Mouse (Mus musculus): ENCODE data around the gene Cs. TPM values are rescaled to one million over a fixed set of nuclear protein-coding genes. Genes with fewer than 3 reads are reported as not detected.

Cs gene
- total and polyA plus RNA-seq, 3 experiments: 133 to 256 (median 161) TPM

DNA sequence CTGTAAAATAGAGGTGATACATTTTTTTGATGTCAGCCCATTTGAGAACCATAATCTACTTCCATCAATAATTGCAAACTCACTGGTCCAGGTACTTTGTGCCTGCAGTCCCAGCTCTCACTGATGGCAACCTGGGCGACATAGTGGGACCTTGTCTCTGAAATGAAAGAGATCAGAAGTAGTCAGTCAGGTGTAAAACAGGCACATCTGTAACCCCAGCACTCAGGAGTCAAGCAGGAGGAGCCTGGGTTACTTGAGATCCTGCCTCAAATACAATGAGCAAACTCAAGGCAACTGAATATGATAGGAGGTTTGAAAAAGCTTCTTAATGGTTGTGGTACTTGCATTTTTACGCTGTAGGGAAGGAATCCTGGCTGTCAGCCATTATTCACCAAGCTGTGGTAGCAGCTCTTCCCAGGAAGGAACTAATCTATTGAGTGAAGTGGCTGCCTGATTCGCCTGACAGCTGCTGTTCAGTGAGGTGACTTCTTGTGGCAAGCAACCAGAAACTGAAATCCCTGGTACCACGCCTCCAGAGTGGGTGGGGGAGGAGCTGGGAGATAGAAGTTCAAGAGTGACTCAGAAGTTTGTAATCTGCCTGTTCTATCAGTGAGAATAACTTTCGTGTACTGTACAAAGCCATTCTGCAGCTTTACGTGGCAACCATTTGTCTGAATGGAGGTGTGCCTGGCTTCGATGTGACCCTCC lies 7.2 kb downstream of the Cs start:
- peak; percentile 99 for DNase-seq (ENCODE audit: low read depth, low spot score)
- H3K27ac ChIP-seq (ENCODE audit: control insufficient read depth, low read depth, low read length): peak overlapping the region; percentile 84
- peaks cover 63% of the 10 kb centered on the region for H3K79me2 ChIP-seq (ENCODE audit: control insufficient read depth, insufficient read depth, low read length, poor library complexity)
- H3K4me3 ChIP-seq (ENCODE audit: control insufficient read depth in 1 of 2, insufficient read depth in 1 of 2, low read depth in 2 of 2, low read length in 2 of 2): peak overlapping the region; percentile 7 to 39; a peak in 3 of 4 replicates
- peak overlapping the region; percentile 22 for H3K9ac ChIP-seq (ENCODE audit: control insufficient read depth, low read depth, low read length, poor library complexity, severe bottlenecking)
- no peaks in the 10 kb centered on the region for H3K27me3 ChIP-seq (ENCODE audit: control insufficient read depth in 1 of 2, insufficient read depth in 2 of 2, low read length in 2 of 2)
- no peaks in the 10 kb centered on the region for H3K9me3 ChIP-seq (replicated peaks; ENCODE audit: insufficient read depth, low read length)
- peaks cover 32 to 33% of the 10 kb centered on the region in 2 experiments for H3K4me1 ChIP-seq (ENCODE audit: control insufficient read depth in 1 of 2, insufficient read depth in 2 of 2, low read length in 2 of 2)
- peaks cover 29 to 54% of the 10 kb centered on the region in 2 experiments for H3K36me3 ChIP-seq (ENCODE audit: control insufficient read depth in 1 of 2, insufficient read depth in 2 of 2, low read length in 2 of 2)
- TF ChIP-seq ZMIZ1 (IDR thresholded peaks at IDR 0.05; ENCODE audit: low read depth, low read length): no peak
- no peak for TF ChIP-seq POLR2AphosphoS2 (IDR thresholded peaks at IDR 0.05; ENCODE audit: low read length)
- 0 out of 2 replicates have a peak, but pooled peaks have one; percentile 21 for TF ChIP-seq USF1 (IDR thresholded peaks at IDR 0.05; ENCODE audit: low read depth, low read length)
- peak; percentile 11; the same call in 1 of the 2 replicates for TF ChIP-seq SMC3 (IDR thresholded peaks at IDR 0.05; ENCODE audit: low read depth, low read length)
- TF ChIP-seq KAT2A (conservative IDR thresholded peaks at IDR 0.05; ENCODE audit: low read depth, low read length): peak; percentile 28; the same call in 1 of the 2 replicates
- TF ChIP-seq MYC (IDR thresholded peaks at IDR 0.05; ENCODE audit: low read depth, low read length): peak; percentile 79
- peak; percentile 38 for TF ChIP-seq NELFE (IDR thresholded peaks at IDR 0.05; ENCODE audit: low read depth, low read length)
- peak; percentile 51; the same call in 1 of the 2 replicates for TF ChIP-seq MYB (IDR thresholded peaks at IDR 0.05; ENCODE audit: low read depth, low read length)
- peak in 1 of 2 experiments; percentile 52; a peak in 2 of 4 replicates for TF ChIP-seq POLR2A (IDR thresholded peaks at IDR 0.05; ENCODE audit: control insufficient read depth in 1 of 2, insufficient read depth in 1 of 2, low read depth in 1 of 2, low read length in 2 of 2, poor library complexity in 1 of 2)
- TF ChIP-seq TBP (IDR thresholded peaks at IDR 0.05; ENCODE audit: low read depth, low read length): peak; percentile 51; the same call in 1 of the 2 replicates
- TF ChIP-seq CHD2 (IDR thresholded peaks at IDR 0.05; ENCODE audit: low read length): peak; percentile 39; the same call in 1 of the 2 replicates
- TF ChIP-seq TCF12 (IDR thresholded peaks at IDR 0.05; ENCODE audit: low read depth, low read length): peak; percentile 74
- TF ChIP-seq CHD1 (IDR thresholded peaks at IDR 0.05; ENCODE audit: low read depth, low read length): no peak
- peak; percentile 34; the same call in 1 of the 2 replicates for TF ChIP-seq ELF1 (IDR thresholded peaks at IDR 0.05; ENCODE audit: low read depth, low read length)
- no peak for TF ChIP-seq GABPA (IDR thresholded peaks at IDR 0.05; ENCODE audit: low read depth, low read length)
- TF ChIP-seq SIN3A (IDR thresholded peaks at IDR 0.05; ENCODE audit: low read length): peak; percentile 94
- TF ChIP-seq UBTF (IDR thresholded peaks at IDR 0.05; ENCODE audit: borderline replicate concordance, insufficient read depth, low read depth, low read length): no peak
- no peak for TF ChIP-seq ZC3H11A (IDR thresholded peaks at IDR 0.05; ENCODE audit: low read depth, low read length)
- no peak for TF ChIP-seq USF2 (IDR thresholded peaks at IDR 0.05; ENCODE audit: borderline replicate concordance in 1 of 2, insufficient read depth in 1 of 2, low read depth in 1 of 2, low read length in 2 of 2)
- peak; percentile 68 for TF ChIP-seq HCFC1 (IDR thresholded peaks at IDR 0.05; ENCODE audit: low read depth, low read length)
- peak; percentile 91 for TF ChIP-seq GATA1 (IDR thresholded peaks at IDR 0.05; ENCODE audit: low read depth, low read length)
- TF ChIP-seq CTCF (IDR thresholded peaks at IDR 0.05 in 2 of 3, conservative IDR thresholded peaks at IDR 0.05 in 1 of 3; ENCODE audit: control insufficient read depth in 1 of 3, insufficient read depth in 1 of 3, low read depth in 2 of 3, low read length in 3 of 3, poor library complexity in 1 of 3, severe bottlenecking in 1 of 3): no peak
- peak; percentile 84 for TF ChIP-seq JUND (IDR thresholded peaks at IDR 0.05; ENCODE audit: low read depth, low read length)
- TF ChIP-seq TAL1 (IDR thresholded peaks at IDR 0.05; ENCODE audit: low read length): no peak
- no peak for TF ChIP-seq POLR2AphosphoS5 (IDR thresholded peaks at IDR 0.05; ENCODE audit: borderline replicate concordance, low read depth, low read length)
- TF ChIP-seq MXI1 (IDR thresholded peaks at IDR 0.05; ENCODE audit: low read depth, low read length): peak; percentile 91
- no peak for TF ChIP-seq MAFK (IDR thresholded peaks at IDR 0.05; ENCODE audit: borderline replicate concordance, low read depth, low read length)
- peak; percentile 99 for TF ChIP-seq ETS1 (IDR thresholded peaks at IDR 0.05; ENCODE audit: low read depth, low read length)
- no peak for TF ChIP-seq NRF1 (IDR thresholded peaks at IDR 0.05; ENCODE audit: insufficient read depth, low read depth, low read length, poor library complexity, severe bottlenecking)
- TF ChIP-seq ZNF384 (IDR thresholded peaks at IDR 0.05; ENCODE audit: low read depth, low read length): no peak
- peak; percentile 71 for TF ChIP-seq BHLHE40 (IDR thresholded peaks at IDR 0.05; ENCODE audit: borderline replicate concordance, low read depth, low read length)
- TF ChIP-seq ZKSCAN1 (IDR thresholded peaks at IDR 0.05; ENCODE audit: low read depth, low read length): no peak
- no peak for TF ChIP-seq E2F4 (IDR thresholded peaks at IDR 0.05; ENCODE audit: borderline replicate concordance, low read depth, low read length)
- no peak for TF ChIP-seq MEF2A (IDR thresholded peaks at IDR 0.05; ENCODE audit: extremely low read depth, insufficient replicate concordance, low read depth, low read length, poor library complexity, severe bottlenecking)
- peak; percentile 66 for TF ChIP-seq MAX (IDR thresholded peaks at IDR 0.05; ENCODE audit: low read length)
- no peak for TF ChIP-seq RAD21 (IDR thresholded peaks at IDR 0.05; ENCODE audit: low read depth, low read length)
